Mouse (Mus musculus) liver, adult 2 months (tissue): ENCODE results near the gene Maob. TPM values are rescaled to one million over a fixed set of nuclear protein-coding genes. Genes with fewer than 3 reads are reported as not detected.

ENCODE experiments used
- DNase-seq: peaks from one replicate; pipeline ENCODE4 v3.0.0-alpha.2; 2011; ENCODE audit warnings: low read depth, low spot score; ENCODE audit errors: extremely low read depth
- H3K27ac ChIP-seq: fragments of 200-500 bp; replicated peaks from 2 replicates; pipeline ENCODE4 v1.5.1; 2012; ENCODE audit warnings: low read depth, mild to moderate bottlenecking, control low read depth, inconsistent platforms, low read length; ENCODE audit not compliant: insufficient read depth
- H3K27me3 ChIP-seq: fragments of 200-500 bp; 2 replicates; pipeline ENCODE4 v1.6.1; 2012; ENCODE audit warnings: mild to moderate bottlenecking, moderate library complexity, low read length, inconsistent platforms; ENCODE audit not compliant: control insufficient read depth, insufficient read depth
- H3K36me3 ChIP-seq: fragments of 200-500 bp; 2 replicates; pipeline ENCODE4 v1.6.1; 2012; ENCODE audit warnings: low read length, inconsistent platforms; ENCODE audit not compliant: control insufficient read depth, insufficient read depth
- H3K4me1 ChIP-seq: fragments of 200-500 bp; 2 replicates; pipeline ENCODE4 v1.6.1; 2011; ENCODE audit warnings: low read length; ENCODE audit not compliant: control insufficient read depth, insufficient read depth
- H3K4me3 ChIP-seq: fragments of 200-500 bp; 2 replicates; pipeline ENCODE4 v1.5.1; 2011; ENCODE audit warnings: low read depth, mild to moderate bottlenecking, control low read depth, low read length, moderate library complexity; ENCODE audit not compliant: insufficient read depth
- H3K79me2 ChIP-seq: fragments of 200-500 bp; 2 replicates; pipeline ENCODE4 v1.6.1; 2012; ENCODE audit warnings: inconsistent platforms, mild to moderate bottlenecking, low read length, moderate library complexity; ENCODE audit not compliant: control insufficient read depth, insufficient read depth
- H3K9ac ChIP-seq: fragments of 200-500 bp; 2 replicates; pipeline ENCODE4 v1.6.1; 2012; ENCODE audit warnings: low read depth, mild to moderate bottlenecking, control low read depth, inconsistent platforms, low read length
- CTCF ChIP-seq: fragments of 200-500 bp; IDR thresholded peaks from 2 replicates; pipeline ENCODE4 v1.5.1; 2011; ENCODE audit warnings: low read depth, low read length, control low read depth
- POLR2A ChIP-seq: fragments of 200-500 bp; IDR thresholded peaks from 2 replicates; pipeline ENCODE4 v1.6.1; 2011; ENCODE audit warnings: low read length, control low read depth; ENCODE audit not compliant: insufficient read depth; ENCODE audit errors: extremely low read depth
- WGBS: fragments of 180-500 bp; shearing (Covaris S2); methylation state at CpG from one replicate; pipeline ENCODE4 v1.1.7; 2018; 5-methylcytosine and 5-hydroxymethylcytosine counted together
- polyA plus RNA-seq: library from polyadenylated mRNA; depleted of rRNA; stranded (reverse); fragments of >200 nt; gene quantifications from 2 replicates; pipeline ENCODE4 v1.2.3, GENCODE M21; 2012; rRNA removed
- total RNA-seq: library from RNA; depleted of rRNA; stranded (reverse); fragments of >200 nt; gene quantifications from 2 replicates; pipeline ENCODE4 v1.2.3, GENCODE M21; 2014; rRNA removed

Gene Maob
- total and polyA plus RNA-seq, 2 experiments: 101 to 175 TPM

- no peak for DNase-seq
- Histone ChIP-seq H3K27ac (no peak overlapping the region), H3K79me2 (no peaks in the 10 kb centered on the region), H3K4me3 (no peak overlapping the region), H3K27me3 (no peaks in the 10 kb centered on the region), H3K9ac (no peak overlapping the region), H3K36me3 (no peaks in the 10 kb centered on the region), H3K4me1 (no peaks in the 10 kb centered on the region)
- TF ChIP-seq CTCF (no peak), POLR2A (no peak)
Measured at GRCm38 (mm10) chrX:16754761-16755160, 62.4 kb downstream of the Maob start.

GRCm38 (mm10) chrX:16748932-16749331 lies 68.2 kb downstream of the Maob start:
- WGBS: 81% methylated on average over 1 of the region's 1 CpGs
- Histone ChIP-seq H3K27ac (no peak overlapping the region), H3K36me3 (no peaks in the 10 kb centered on the region), H3K79me2 (no peaks in the 10 kb centered on the region), H3K9ac (no peak overlapping the region), H3K4me1 (no peaks in the 10 kb centered on the region), H3K4me3 (no peak overlapping the region), H3K27me3 (no peaks in the 10 kb centered on the region)
- no peak for DNase-seq
- TF ChIP-seq POLR2A: no peak
- TF ChIP-seq CTCF: no peak

GRCm38 (mm10) chrX:16714033-16714432 lies 103.1 kb downstream of the Maob start:
- DNase-seq: no peak
- peaks cover 16% of the 10 kb centered on the region; the same call in 1 of the 2 replicates for H3K36me3 ChIP-seq
- no peak for TF ChIP-seq CTCF
- TF ChIP-seq POLR2A: no peak
- no peaks in the 10 kb centered on the region for H3K4me1 ChIP-seq
- no peak overlapping the region for H3K27ac ChIP-seq
- no peaks in the 10 kb centered on the region for H3K79me2 ChIP-seq
- H3K27me3 ChIP-seq: no peaks in the 10 kb centered on the region
- no peak overlapping the region for H3K4me3 ChIP-seq
- 78% methylated on average over 1 of the region's 1 CpGs for WGBS
- no peak overlapping the region for H3K9ac ChIP-seq

- TF ChIP-seq CTCF (no peak), POLR2A (no peak)
- no peak for DNase-seq
- H3K79me2 ChIP-seq: no peaks in the 10 kb centered on the region
- no peaks in the 10 kb centered on the region for H3K4me1 ChIP-seq
- H3K27ac ChIP-seq: no peak overlapping the region
- WGBS: 79% methylated on average over 1 of the region's 1 CpGs
- no peaks in the 10 kb centered on the region for H3K27me3 ChIP-seq
- H3K36me3 ChIP-seq: peaks cover 5% of the 10 kb centered on the region; the same call in 1 of the 2 replicates
- no peak overlapping the region for H3K4me3 ChIP-seq
- H3K9ac ChIP-seq: no peak overlapping the region
Measured at GRCm38 (mm10) chrX:16706094-16706493, 111.1 kb downstream of the Maob start.

Other genes with a start within 250 kb of the Maob start
- gene Maoa, start 197.7 kb downstream of the Maob start, total RNA-seq: 8.0 and 8.9 TPM in 2 replicates
- gene Maoa, start 197.7 kb downstream of the Maob start, polyA plus RNA-seq: 1.2 and 1.6 TPM in 2 replicates
- gene Ndp, start 94.4 kb upstream of the Maob start, total RNA-seq: not detected in 2 replicates
- not detected in 2 replicates for gene Ndp, start 94.4 kb upstream of the Maob start, polyA plus RNA-seq